Mouse (Mus musculus): ENCODE data around the gene 4930548H24Rik. TPM values are rescaled to one million over a fixed set of nuclear protein-coding genes. Genes with fewer than 3 reads are reported as not detected.
"Not testable (repeated sequence)": the region's sequence is repeated elsewhere in the genome, so short reads cannot be mapped to it uniquely, and the experiment has no call there.

4930548H24Rik gene
- polyA plus RNA-seq, 1 experiment from 2014 or later: not detected

DNA sequence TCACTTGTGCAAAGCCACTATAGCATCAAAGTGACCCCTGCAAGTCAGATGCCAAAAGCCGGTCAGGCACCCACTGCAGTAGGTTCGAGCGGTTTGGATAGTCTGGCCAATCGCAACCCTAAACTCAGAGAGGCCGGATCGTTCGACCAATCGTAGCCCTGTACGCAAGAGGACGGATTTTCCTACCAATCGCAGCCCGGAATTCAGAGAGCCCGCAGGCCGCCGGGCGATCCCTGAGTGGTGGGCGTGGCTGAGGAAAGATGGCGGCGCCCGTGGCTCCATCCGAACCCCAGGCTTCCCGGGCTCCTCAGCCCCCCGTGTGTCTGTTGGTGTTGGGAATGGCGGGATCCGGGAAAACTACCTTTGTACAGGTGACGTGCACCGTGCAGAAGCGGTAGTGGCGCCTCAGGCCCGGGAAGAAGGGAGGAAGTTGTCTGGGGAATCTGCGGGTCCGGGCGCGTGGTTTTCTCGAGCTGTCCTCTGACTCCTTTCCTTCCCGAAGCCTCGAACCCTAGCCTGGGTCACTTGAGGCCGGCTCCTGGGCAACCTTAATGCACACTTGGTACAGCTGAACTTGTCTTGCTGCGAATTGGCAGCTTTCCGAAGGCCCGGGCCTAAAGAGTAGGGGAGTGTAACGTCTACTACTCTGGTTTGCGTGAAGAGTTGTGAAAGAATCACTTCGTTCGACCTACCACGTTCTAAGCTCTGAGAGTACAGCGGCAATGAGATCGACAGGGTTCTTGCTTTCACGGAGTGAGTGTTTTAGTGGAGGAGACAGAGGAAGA lies 9.2 kb downstream of the 4930548H24Rik start, which contains the start of gene Gpn1:
Gene Gpn1, plus strand, starts transcription at position 229 of the 785 bp plus-strand sequence.
- WGBS: under 1% methylated on average over 46 of the region's 49 CpGs
- no peak within 1 kb of the TSS for H3K27ac ChIP-seq
- H3K9ac ChIP-seq: peak within 1 kb of the TSS; percentile 65
- peaks cover 9% of the 10 kb centered on the region; the same call in 1 of the 2 replicates for H3K4me1 ChIP-seq
- H3K4me2 ChIP-seq (replicated peaks): peak within 1 kb of the TSS; percentile 62
- H3K4me3 ChIP-seq: peak within 1 kb of the TSS; percentile 72
- H3K27me3 ChIP-seq: no peaks in the 10 kb centered on the region
- H3K9me3 ChIP-seq (replicated peaks): no peaks in the 10 kb centered on the region
- peaks cover 32% of the 10 kb centered on the region for H3K36me3 ChIP-seq
- ATAC-seq (ENCODE audit: low FRiP score): peak; percentile 100

DNA sequence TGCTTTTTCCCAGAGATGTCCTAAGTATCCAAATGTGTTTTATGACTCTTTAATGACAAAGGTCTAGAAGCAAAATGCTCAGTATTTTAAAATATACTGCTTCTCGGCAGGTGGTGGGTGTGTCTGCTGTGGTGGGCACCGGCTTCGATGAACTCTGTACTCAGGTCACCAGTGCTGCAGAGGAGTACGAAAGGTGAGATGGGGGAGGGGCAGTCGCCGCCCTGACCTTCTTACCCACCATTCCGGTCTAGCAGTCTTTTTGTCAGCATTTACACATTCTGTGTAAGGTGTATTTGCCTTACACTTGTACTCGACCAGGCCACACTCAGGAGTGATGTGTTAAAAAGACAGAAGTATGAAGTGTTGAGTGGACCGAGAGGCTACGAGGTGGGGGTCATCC lies 19.3 kb downstream of the 4930548H24Rik start:
- no peak overlapping the region for H3K4me3 ChIP-seq
- no peaks in the 10 kb centered on the region for H3K4me1 ChIP-seq
- peaks cover 88% of the 10 kb centered on the region for H3K36me3 ChIP-seq
- 92% methylated on average over 10 of the region's 10 CpGs for WGBS
- no peak overlapping the region for H3K4me2 ChIP-seq (replicated peaks)
- ATAC-seq (ENCODE audit: low FRiP score): no peak
- no peak overlapping the region for H3K9ac ChIP-seq
- H3K9me3 ChIP-seq (replicated peaks): no peaks in the 10 kb centered on the region
- H3K27me3 ChIP-seq: no peaks in the 10 kb centered on the region
- no peak overlapping the region for H3K27ac ChIP-seq

DNA sequence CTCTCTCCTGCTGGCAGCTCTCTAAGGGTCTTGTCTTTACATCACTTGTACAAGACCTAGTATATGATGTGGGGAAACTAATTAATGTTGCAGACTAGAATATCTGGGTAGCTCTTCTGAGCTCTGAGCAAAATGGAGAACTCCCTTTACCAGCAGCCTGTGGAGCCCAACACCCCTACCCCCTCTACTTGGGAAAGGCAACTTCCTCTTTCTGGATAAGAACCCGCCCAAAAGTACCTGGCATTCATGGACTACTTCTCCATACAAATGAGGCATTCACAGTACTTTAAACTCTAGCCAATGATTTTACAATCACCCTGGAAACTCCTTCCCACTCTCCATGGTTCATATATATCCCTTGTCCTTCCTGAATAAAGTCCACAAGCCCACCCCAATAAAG lies 26.9 kb downstream of the 4930548H24Rik start:
- Histone ChIP-seq H3K9ac (no peak overlapping the region), H3K27me3 (no peaks in the 10 kb centered on the region), H3K36me3 (peaks cover 87% of the 10 kb centered on the region), H3K9me3 (replicated peaks) (no peaks in the 10 kb centered on the region), H3K4me3 (no peak overlapping the region), H3K27ac (no peak overlapping the region), H3K4me1 (no peaks in the 10 kb centered on the region), H3K4me2 (replicated peaks) (no peak overlapping the region)
- 94% methylated on average over 1 of the region's 1 CpGs for WGBS
- ATAC-seq (ENCODE audit: low FRiP score): no peak

DNA sequence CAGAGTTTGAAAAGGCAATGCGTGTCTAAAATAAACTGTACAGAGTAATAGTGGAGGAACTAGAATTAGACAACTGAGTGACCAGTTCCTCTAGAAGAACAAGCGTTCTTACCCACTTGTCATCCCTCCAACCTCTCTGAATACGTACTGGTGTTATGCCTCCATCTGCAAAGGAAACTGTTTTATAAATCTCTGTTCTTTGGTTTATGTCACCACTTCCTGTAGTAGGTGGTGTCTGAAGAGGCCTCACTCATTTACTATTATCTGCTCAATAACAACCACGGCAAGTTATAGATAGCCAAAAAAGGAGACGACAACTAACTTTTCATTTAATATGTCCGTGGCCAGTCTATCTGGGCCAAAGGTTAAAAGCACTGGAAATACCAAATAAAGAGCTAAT lies 35.0 kb downstream of the 4930548H24Rik start:
- Histone ChIP-seq H3K9ac (no peak overlapping the region), H3K4me2 (replicated peaks) (no peak overlapping the region), H3K4me3 (no peak overlapping the region), H3K36me3 (peaks cover 70% of the 10 kb centered on the region), H3K4me1 (peaks cover 2% of the 10 kb centered on the region), H3K27ac (no peak overlapping the region), H3K9me3 (replicated peaks) (no peaks in the 10 kb centered on the region), H3K27me3 (no peaks in the 10 kb centered on the region)
- no peak for ATAC-seq (ENCODE audit: low FRiP score)
- WGBS: 91% methylated on average over 6 of the region's 6 CpGs

DNA sequence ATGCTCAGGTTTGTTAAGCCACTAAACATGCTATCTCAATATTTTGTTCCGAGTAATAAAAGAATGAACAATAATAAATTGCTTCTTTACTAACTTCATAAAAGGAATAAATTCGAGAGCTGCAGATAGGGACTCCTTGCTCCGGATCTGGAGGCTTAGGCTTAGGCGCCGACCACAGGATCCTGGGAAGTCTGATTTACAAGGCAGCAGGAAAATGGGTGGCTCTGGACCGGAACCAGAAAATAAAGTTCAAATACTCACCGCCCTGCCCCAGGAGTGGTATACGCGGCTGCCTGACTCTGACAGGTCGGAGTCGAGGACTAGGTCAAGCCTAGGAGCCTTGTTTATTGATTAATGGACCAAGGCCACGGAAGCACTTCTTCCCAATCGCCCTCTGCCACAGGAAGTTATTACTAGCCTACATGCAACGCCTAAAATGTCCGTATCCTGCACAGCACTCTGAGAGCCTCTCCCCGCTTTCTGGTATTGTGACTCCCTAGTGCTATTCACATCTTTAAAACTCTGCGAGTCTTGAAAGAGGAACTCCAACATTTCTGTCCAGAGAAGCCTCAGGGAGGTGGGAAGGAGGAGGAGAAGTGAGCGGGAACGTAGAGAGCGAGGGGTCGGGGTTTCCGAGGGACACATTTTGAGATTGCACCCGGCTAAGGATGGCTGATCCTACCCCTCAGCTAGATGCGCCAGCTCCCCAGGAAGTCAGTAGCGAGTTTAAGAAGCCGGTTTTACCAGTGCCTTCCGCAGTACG lies 41.0 kb downstream of the 4930548H24Rik start, which contains the start of gene Slc4a1ap:
Gene Slc4a1ap, plus strand, starts transcription at position 642 of the 763 bp plus-strand sequence.
- peak within 1 kb of the TSS; percentile 95 for H3K4me3 ChIP-seq
- H3K4me2 ChIP-seq (replicated peaks): peak within 1 kb of the TSS; percentile 98
- peaks cover 38% of the 10 kb centered on the region for H3K36me3 ChIP-seq
- peaks cover 22% of the 10 kb centered on the region for H3K4me1 ChIP-seq
- H3K27me3 ChIP-seq: no peaks in the 10 kb centered on the region
- peak within 1 kb of the TSS; percentile 81 for H3K27ac ChIP-seq
- peak within 1 kb of the TSS; percentile 88 for H3K9ac ChIP-seq
- under 1% methylated on average over 28 of the region's 28 CpGs for WGBS
- ATAC-seq (ENCODE audit: low FRiP score): peak; percentile 80
- no peaks in the 10 kb centered on the region for H3K9me3 ChIP-seq (replicated peaks)

DNA sequence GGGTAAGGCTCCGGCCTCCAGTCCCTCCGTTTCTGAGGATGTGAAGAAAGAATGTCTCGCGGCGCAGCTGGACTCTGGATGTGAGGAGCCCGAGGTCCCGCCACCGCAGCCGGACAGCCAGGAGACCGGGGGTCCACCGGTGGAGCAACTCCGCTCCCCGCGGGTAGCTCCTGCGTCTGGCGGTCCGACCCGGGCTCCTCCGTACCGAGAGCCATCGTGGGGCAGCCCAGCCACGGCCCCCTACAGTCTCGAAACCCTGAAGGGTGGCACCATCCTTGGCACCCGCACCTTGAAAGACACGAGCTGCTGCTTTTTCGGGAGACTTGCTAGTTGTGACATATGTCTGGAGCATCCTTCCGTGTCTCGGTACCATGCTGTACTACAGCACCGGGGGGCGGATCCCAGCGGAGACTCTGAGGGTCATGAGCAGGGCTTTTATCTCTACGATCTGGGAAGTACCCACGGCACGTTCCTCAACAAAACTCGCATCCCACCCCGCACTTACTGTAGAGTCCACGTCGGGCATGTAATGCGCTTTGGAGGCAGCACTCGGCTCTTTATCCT lies 41.7 kb downstream of the 4930548H24Rik start:
- Histone ChIP-seq H3K27ac (peak overlapping the region; percentile 81), H3K4me1 (peaks cover 22% of the 10 kb centered on the region), H3K9ac (peak overlapping the region; percentile 88), H3K9me3 (replicated peaks) (no peaks in the 10 kb centered on the region), H3K4me3 (peak overlapping the region; percentile 95), H3K36me3 (peaks cover 39% of the 10 kb centered on the region), H3K4me2 (replicated peaks) (peak overlapping the region; percentile 98), H3K27me3 (no peaks in the 10 kb centered on the region)
- WGBS: 5% methylated on average over 40 of the region's 40 CpGs
- ATAC-seq (ENCODE audit: low FRiP score): peak; percentile 54

DNA sequence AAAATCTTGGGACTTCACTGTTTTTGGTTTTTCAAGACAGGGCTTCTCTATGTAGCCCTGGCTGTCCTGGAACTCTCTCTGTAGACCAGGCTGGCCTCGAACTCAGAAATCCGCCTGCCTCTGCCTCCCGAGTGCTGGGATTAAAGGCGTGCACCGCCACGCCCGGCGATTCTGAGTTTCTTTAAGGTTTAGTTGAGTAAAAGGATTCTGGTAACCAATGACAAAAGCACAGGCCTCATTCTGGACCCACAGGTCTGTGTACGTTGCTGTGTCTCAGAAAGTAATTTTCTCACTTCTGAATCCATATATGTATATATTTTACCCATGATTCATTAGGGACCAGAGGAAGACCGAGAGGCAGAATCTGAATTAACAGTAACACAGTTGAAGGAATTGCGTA lies 42.2 kb downstream of the 4930548H24Rik start, which contains the start of gene Supt7l:
Gene Supt7l, minus strand, starts transcription at position 101 of the 400 bp plus-strand sequence.
- H3K4me2 ChIP-seq (replicated peaks): peak within 1 kb of the TSS; percentile 98
- not testable (repeated sequence) for H3K27me3 ChIP-seq; H3K9me3 ChIP-seq (replicated peaks); ATAC-seq (ENCODE audit: low FRiP score)
- peaks cover 22% of the 10 kb centered on the region for H3K4me1 ChIP-seq
- peak within 1 kb of the TSS; percentile 95 for H3K4me3 ChIP-seq
- H3K9ac ChIP-seq: peak within 1 kb of the TSS; percentile 88
- H3K36me3 ChIP-seq: peaks cover 39% of the 10 kb centered on the region
- peak within 1 kb of the TSS; percentile 81 for H3K27ac ChIP-seq
- WGBS: 82% methylated on average over 11 of the region's 11 CpGs

DNA sequence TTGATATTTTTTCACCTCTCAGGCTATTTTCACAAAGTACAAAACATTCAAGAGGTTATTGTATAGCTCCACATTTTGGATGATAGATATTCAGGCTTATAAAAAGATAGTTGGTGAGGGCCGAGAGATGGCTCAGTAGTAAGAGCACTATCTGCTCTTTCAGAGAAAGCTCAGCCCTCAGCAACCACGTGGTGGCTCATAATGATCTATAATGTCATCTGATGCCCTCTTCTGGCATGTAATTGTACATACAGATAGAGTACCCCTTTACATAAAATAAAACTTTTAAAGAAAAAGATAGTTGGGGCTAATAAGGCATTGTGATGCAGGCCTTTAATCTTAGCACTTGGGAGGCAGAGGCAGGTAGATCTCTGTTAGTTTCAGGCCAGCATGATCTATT lies 43.0 kb downstream of the 4930548H24Rik start:
- H3K9me3 ChIP-seq (replicated peaks): no peaks in the 10 kb centered on the region
- no peak overlapping the region for H3K27ac ChIP-seq
- H3K36me3 ChIP-seq: peaks cover 42% of the 10 kb centered on the region
- no peak overlapping the region for H3K4me3 ChIP-seq
- 65% methylated on average over 2 of the region's 2 CpGs for WGBS
- no peak overlapping the region for H3K9ac ChIP-seq
- no peaks in the 10 kb centered on the region for H3K27me3 ChIP-seq
- H3K4me2 ChIP-seq (replicated peaks): no peak overlapping the region
- H3K4me1 ChIP-seq: peaks cover 22% of the 10 kb centered on the region
- ATAC-seq (ENCODE audit: low FRiP score): no peak

DNA sequence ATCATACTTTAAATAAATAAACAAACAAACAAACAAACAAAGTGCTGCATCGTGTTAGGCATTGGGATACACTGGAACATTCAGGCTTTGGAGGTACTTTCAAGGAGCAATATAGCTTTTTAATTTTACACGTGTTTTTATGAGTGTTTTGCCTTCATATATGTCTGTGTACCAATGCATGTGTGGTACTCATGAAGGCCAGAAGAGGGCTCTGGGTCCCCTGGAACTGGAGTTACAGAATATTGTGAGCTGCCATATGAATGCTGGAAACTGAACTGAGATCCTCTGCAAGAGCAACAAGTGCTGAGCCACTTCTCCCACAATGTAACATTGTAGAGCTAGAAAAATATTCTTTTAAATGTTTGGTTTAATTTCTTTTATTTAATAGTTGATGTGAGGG lies 49.7 kb downstream of the 4930548H24Rik start:
- H3K27ac ChIP-seq: no peak overlapping the region
- H3K4me1 ChIP-seq: no peaks in the 10 kb centered on the region
- 88% methylated on average over 2 of the region's 2 CpGs for WGBS
- no peak overlapping the region for H3K9ac ChIP-seq
- H3K9me3 ChIP-seq (replicated peaks): no peaks in the 10 kb centered on the region
- no peak overlapping the region for H3K4me3 ChIP-seq
- H3K27me3 ChIP-seq: no peaks in the 10 kb centered on the region
- no peak for ATAC-seq (ENCODE audit: low FRiP score)
- H3K4me2 ChIP-seq (replicated peaks): no peak overlapping the region
- H3K36me3 ChIP-seq: peaks cover 76% of the 10 kb centered on the region

Other genes starting within 250 kb of the 4930548H24Rik start
- 148 and 151 TPM in 2 replicates for gene Nrbp1, start 244.9 kb upstream of the 4930548H24Rik start, polyA plus RNA-seq (2016; fragmentation: Nextera tagmentation; extraction: Ambion mirVana)
- gene Gm9970, start 244.5 kb upstream of the 4930548H24Rik start, polyA plus RNA-seq (2016; fragmentation: Nextera tagmentation; extraction: Ambion mirVana): 0.57 and 0.94 TPM in 2 replicates
- gene Krtcap3, start 234.0 kb upstream of the 4930548H24Rik start, polyA plus RNA-seq (2016; fragmentation: Nextera tagmentation; extraction: Ambion mirVana): 6.3 and 9.6 TPM in 2 replicates
- 44.4 and 57.8 TPM in 2 replicates for gene Ift172, start 194.6 kb upstream of the 4930548H24Rik start, polyA plus RNA-seq (2016; fragmentation: Nextera tagmentation; extraction: Ambion mirVana)
- 66.9 and 68.2 TPM in 2 replicates for gene Fndc4, start 189.7 kb upstream of the 4930548H24Rik start, polyA plus RNA-seq (2016; fragmentation: Nextera tagmentation; extraction: Ambion mirVana)
- 0.38 TPM in 1 of 2 replicates, not detected in the other for gene Gckr, start 188.3 kb upstream of the 4930548H24Rik start, polyA plus RNA-seq (2016; fragmentation: Nextera tagmentation; extraction: Ambion mirVana)
- 97.4 and 101 TPM in 2 replicates for gene Zfp512, start 33.3 kb upstream of the 4930548H24Rik start, polyA plus RNA-seq (2016; fragmentation: Nextera tagmentation; extraction: Ambion mirVana)
- 68.5 and 80.6 TPM in 2 replicates for gene Gpn1, start 9.0 kb downstream of the 4930548H24Rik start, polyA plus RNA-seq (2016; fragmentation: Nextera tagmentation; extraction: Ambion mirVana)
- gene Slc4a1ap, start 41.3 kb downstream of the 4930548H24Rik start, polyA plus RNA-seq (2016; fragmentation: Nextera tagmentation; extraction: Ambion mirVana): 35.2 and 40.1 TPM in 2 replicates
- gene Supt7l, start 42.1 kb downstream of the 4930548H24Rik start, polyA plus RNA-seq (2016; fragmentation: Nextera tagmentation; extraction: Ambion mirVana): 28.5 and 34.1 TPM in 2 replicates
- gene Mrpl33, start 111.2 kb downstream of the 4930548H24Rik start, polyA plus RNA-seq (2016; fragmentation: Nextera tagmentation; extraction: Ambion mirVana): 193 and 201 TPM in 2 replicates
- 1.8 TPM in 2 replicates for gene Rbks, start 211.9 kb downstream of the 4930548H24Rik start, polyA plus RNA-seq (2016; fragmentation: Nextera tagmentation; extraction: Ambion mirVana)
- gene Babam2, start 211.9 kb downstream of the 4930548H24Rik start, polyA plus RNA-seq (2016; fragmentation: Nextera tagmentation; extraction: Ambion mirVana): 42.9 and 45.2 TPM in 2 replicates

Data from hindbrain, embryonic 12.5 days (tissue).